Mouse (Mus musculus) duodenum, adult 2 months (tissue): ENCODE data around the gene Ep400. TPM values are rescaled to one million over a fixed set of nuclear protein-coding genes. Genes with fewer than 3 reads are reported as not detected.

Source experiments
- polyA plus RNA-seq: library from polyadenylated mRNA; depleted of rRNA; stranded (reverse); fragments of >200 nt; gene quantifications from 2 replicates; pipeline ENCODE4 v1.2.3, GENCODE M21; 2012; ENCODE audit warnings: low replicate concordance; rRNA removed

Ep400 gene
- polyA plus RNA-seq: 36.5 and 58.7 TPM in 2 replicates

GRCm38 (mm10) chr5:110770448-110771158 is at the start of gene Ep400:
Gene Ep400 (minus strand): TSS chr5:110770717.

GRCm38 (mm10) chr5:110809667-110810325 is 39.3 kb upstream of the Ep400 start, which contains the start of gene Ulk1:
Gene Ulk1 (minus strand): TSS chr5:110810097.

GRCm38 (mm10) chr5:110779998-110780760 is 9.7 kb upstream of the Ep400 start, which contains the start of gene Pus1:
Gene Pus1 (minus strand): TSS chr5:110780659.

GRCm38 (mm10) chr5:110652719-110653648 is 117.5 kb downstream of the Ep400 start, which contains the start of the genes Noc4l and Ddx51:
Gene Noc4l (minus strand): TSS chr5:110653417.
Gene Ddx51 (plus strand): TSS chr5:110653451.

Other genes starting within 250 kb of the Ep400 start
- 0.09 and 0.23 TPM in 2 replicates for gene Galnt9, start 226.4 kb downstream of the Ep400 start, polyA plus RNA-seq
- 38.3 and 50.4 TPM in 2 replicates for gene Noc4l, start 117.3 kb downstream of the Ep400 start, polyA plus RNA-seq
- gene Ddx51, start 117.3 kb downstream of the Ep400 start, polyA plus RNA-seq: 2.8 and 9.6 TPM in 2 replicates
- 20.7 and 22.6 TPM in 2 replicates for gene Pus1, start 9.9 kb upstream of the Ep400 start, polyA plus RNA-seq
- gene Ulk1, start 39.4 kb upstream of the Ep400 start, polyA plus RNA-seq: 23.6 and 35.6 TPM in 2 replicates
- 14.5 and 14.8 TPM in 2 replicates for gene Hscb, start 69.1 kb upstream of the Ep400 start, polyA plus RNA-seq
- gene Chek2, start 69.3 kb upstream of the Ep400 start, polyA plus RNA-seq: 3.7 and 6.1 TPM in 2 replicates
- gene Ttc28, start 109.1 kb upstream of the Ep400 start, polyA plus RNA-seq: 1.2 and 2.4 TPM in 2 replicates